Mouse (Mus musculus): ENCODE data around the gene Myo15. TPM values are rescaled to one million over a fixed set of nuclear protein-coding genes. Genes with fewer than 3 reads are reported as not detected.

Gene Myo15
- polyA plus RNA-seq, 1 experiment = not detected

GRCm38 (mm10) chr11:60492726-60493125, 23.6 kb downstream of the Myo15 start:
- TF ChIP-seq CTCF (IDR thresholded peaks at IDR 0.05; ENCODE audit: low read depth, low read length) (no peak), POLR2A (IDR thresholded peaks at IDR 0.05; ENCODE audit: borderline replicate concordance, low read depth, low read length) (no peak)
- Histone ChIP-seq H3K4me1 (ENCODE audit: control insufficient read depth, insufficient read depth, low read length) (no peaks in the 10 kb centered on the region), H3K4me3 (ENCODE audit: insufficient read depth, low read length) (no peak overlapping the region), H3K27ac (ENCODE audit: insufficient read depth, low read depth, low read length) (no peak overlapping the region)

GRCm38 (mm10) chr11:60495692-60496091, 26.6 kb downstream of the Myo15 start:
- Histone ChIP-seq H3K27ac (ENCODE audit: insufficient read depth, low read depth, low read length) (no peak overlapping the region), H3K4me3 (ENCODE audit: insufficient read depth, low read length) (no peak overlapping the region), H3K4me1 (ENCODE audit: control insufficient read depth, insufficient read depth, low read length) (no peaks in the 10 kb centered on the region)
- TF ChIP-seq CTCF (IDR thresholded peaks at IDR 0.05; ENCODE audit: low read depth, low read length) (no peak), POLR2A (IDR thresholded peaks at IDR 0.05; ENCODE audit: borderline replicate concordance, low read depth, low read length) (no peak)

- H3K27ac ChIP-seq (ENCODE audit: insufficient read depth, low read depth, low read length) = no peak overlapping the region
Observed at GRCm38 (mm10) chr11:60507281-60507680, 38.1 kb downstream of the Myo15 start.

GRCm38 (mm10) chr11:60508950-60509349, 39.8 kb downstream of the Myo15 start:
- no peaks in the 10 kb centered on the region for H3K4me1 ChIP-seq (ENCODE audit: control insufficient read depth, insufficient read depth, low read length)
- no peak overlapping the region for H3K27ac ChIP-seq (ENCODE audit: insufficient read depth, low read depth, low read length)
- peak overlapping the region; percentile 29; the same call in 1 of the 2 replicates for H3K4me3 ChIP-seq (ENCODE audit: insufficient read depth, low read length)
- TF ChIP-seq CTCF (IDR thresholded peaks at IDR 0.05; ENCODE audit: low read depth, low read length) (no peak), POLR2A (IDR thresholded peaks at IDR 0.05; ENCODE audit: borderline replicate concordance, low read depth, low read length) (no peak)

More at GRCm38 (mm10) chr11:60507281-60507680, 38.1 kb downstream of the Myo15 start:
- no peak for TF ChIP-seq CTCF (IDR thresholded peaks at IDR 0.05; ENCODE audit: low read depth, low read length)
- TF ChIP-seq POLR2A (IDR thresholded peaks at IDR 0.05; ENCODE audit: borderline replicate concordance, low read depth, low read length) = no peak
- Histone ChIP-seq H3K4me3 (ENCODE audit: insufficient read depth, low read length) (no peak overlapping the region), H3K4me1 (ENCODE audit: control insufficient read depth, insufficient read depth, low read length) (no peaks in the 10 kb centered on the region)

GRCm38 (mm10) chr11:60509500-60509899, 40.4 kb downstream of the Myo15 start:
- peak overlapping the region; percentile 29 for H3K4me3 ChIP-seq (ENCODE audit: insufficient read depth, low read length)
- TF ChIP-seq POLR2A (IDR thresholded peaks at IDR 0.05; ENCODE audit: borderline replicate concordance, low read depth, low read length) (no peak), CTCF (IDR thresholded peaks at IDR 0.05; ENCODE audit: low read depth, low read length) (no peak)
- H3K4me1 ChIP-seq (ENCODE audit: control insufficient read depth, insufficient read depth, low read length) = no peaks in the 10 kb centered on the region
- H3K27ac ChIP-seq (ENCODE audit: insufficient read depth, low read depth, low read length) = no peak overlapping the region

GRCm38 (mm10) chr11:60511893-60512292, 42.8 kb downstream of the Myo15 start:
- H3K27ac ChIP-seq (ENCODE audit: insufficient read depth, low read depth, low read length) = no peak overlapping the region
- TF ChIP-seq POLR2A (IDR thresholded peaks at IDR 0.05; ENCODE audit: borderline replicate concordance, low read depth, low read length) (no peak), CTCF (IDR thresholded peaks at IDR 0.05; ENCODE audit: low read depth, low read length) (no peak)
- no peaks in the 10 kb centered on the region for H3K4me1 ChIP-seq (ENCODE audit: control insufficient read depth, insufficient read depth, low read length)
- H3K4me3 ChIP-seq (ENCODE audit: insufficient read depth, low read length) = no peak overlapping the region

GRCm38 (mm10) chr11:60512520-60512919, 43.4 kb downstream of the Myo15 start:
- TF ChIP-seq POLR2A (IDR thresholded peaks at IDR 0.05; ENCODE audit: borderline replicate concordance, low read depth, low read length) (no peak), CTCF (IDR thresholded peaks at IDR 0.05; ENCODE audit: low read depth, low read length) (no peak)
- no peak overlapping the region for H3K4me3 ChIP-seq (ENCODE audit: insufficient read depth, low read length)
- H3K4me1 ChIP-seq (ENCODE audit: control insufficient read depth, insufficient read depth, low read length) = no peaks in the 10 kb centered on the region
- no peak overlapping the region for H3K27ac ChIP-seq (ENCODE audit: insufficient read depth, low read depth, low read length)

GRCm38 (mm10) chr11:60514941-60515340, 45.8 kb downstream of the Myo15 start:
- H3K4me1 ChIP-seq (ENCODE audit: control insufficient read depth, insufficient read depth, low read length) = no peaks in the 10 kb centered on the region
- H3K4me3 ChIP-seq (ENCODE audit: insufficient read depth, low read length) = no peak overlapping the region
- TF ChIP-seq CTCF (IDR thresholded peaks at IDR 0.05; ENCODE audit: low read depth, low read length) = no peak
- TF ChIP-seq POLR2A (IDR thresholded peaks at IDR 0.05; ENCODE audit: borderline replicate concordance, low read depth, low read length) = no peak
- no peak overlapping the region for H3K27ac ChIP-seq (ENCODE audit: insufficient read depth, low read depth, low read length)

GRCm38 (mm10) chr11:60518305-60518704, 49.2 kb downstream of the Myo15 start:
- no peak overlapping the region for H3K27ac ChIP-seq (ENCODE audit: insufficient read depth, low read depth, low read length)
- no peaks in the 10 kb centered on the region for H3K4me1 ChIP-seq (ENCODE audit: control insufficient read depth, insufficient read depth, low read length)
- TF ChIP-seq POLR2A (IDR thresholded peaks at IDR 0.05; ENCODE audit: borderline replicate concordance, low read depth, low read length) = no peak
- no peak for TF ChIP-seq CTCF (IDR thresholded peaks at IDR 0.05; ENCODE audit: low read depth, low read length)
- no peak overlapping the region for H3K4me3 ChIP-seq (ENCODE audit: insufficient read depth, low read length)

GRCm38 (mm10) chr11:60522027-60522426, 52.9 kb downstream of the Myo15 start:
- Histone ChIP-seq H3K4me1 (ENCODE audit: control insufficient read depth, insufficient read depth, low read length) (no peaks in the 10 kb centered on the region), H3K27ac (ENCODE audit: insufficient read depth, low read depth, low read length) (no peak overlapping the region), H3K4me3 (ENCODE audit: insufficient read depth, low read length) (no peak overlapping the region)
- TF ChIP-seq POLR2A (IDR thresholded peaks at IDR 0.05; ENCODE audit: borderline replicate concordance, low read depth, low read length) (no peak), CTCF (IDR thresholded peaks at IDR 0.05; ENCODE audit: low read depth, low read length) (no peak)
